Comparison of ENCODE assay signal across 15 mouse cellular contexts in genomic region chr10:6134091-6134490, GRCm38 (mm10).
"Had no signal": no experiment of that assay in that cellular context is flagged by ENCODE, and none has a peak within 500 bp of the region (broad histone marks: within the 10 kb centered on the region; RNA-seq: fewer than 3 reads in every experiment).

No protein-coding gene starts in this region.

- H3K27ac ChIP-seq: neural tube, embryonic 15.5 days; stomach, embryonic 15.5 days; stomach, postnatal 0 days had no signal

- H3K4me1 ChIP-seq: neural tube, embryonic 15.5 days; stomach, embryonic 15.5 days had no signal

- H3K9ac ChIP-seq: neural tube, embryonic 15.5 days; stomach, embryonic 15.5 days had no signal

- H3K36me3 ChIP-seq: neural tube, embryonic 15.5 days; stomach, embryonic 15.5 days had no signal

- H3K27me3 ChIP-seq: neural tube, embryonic 15.5 days; stomach, embryonic 15.5 days had no signal

- DNase-seq: retina, postnatal 1 day; right cerebral cortex, adult 18-20 months; right cerebral cortex, postnatal 14 days; right cerebral cortex, postnatal 25 days; right cerebral cortex, postnatal 4 days; spleen, adult 18-20 months; thymus, adult 18-20 months; thymus, adult 2 months; thymus, postnatal 14 days; thymus, postnatal 25 days; thymus, postnatal 36 days; thymus, postnatal 4 days had no signal

- H3K9me3 ChIP-seq: neural tube, embryonic 15.5 days; stomach, embryonic 15.5 days had no signal

- H3K4me3 ChIP-seq: neural tube, embryonic 15.5 days; stomach, embryonic 15.5 days had no signal
